Mouse (Mus musculus) frontal cortex, postnatal 14 days (tissue): ENCODE results near the gene Cdpf1.

Source experiments
- DNase-seq, 2 experiments: peaks; one replicate each; pipeline ENCODE4 v3.0.0; 2022; ENCODE audit warnings: low spot score in 2 of 2

Cdpf1 gene

GRCm38 (mm10) chr15:85765022-85765421, 46.5 kb downstream of the Cdpf1 start:
- DNase-seq: no peak

GRCm38 (mm10) chr15:85762761-85763160, 48.7 kb downstream of the Cdpf1 start:
- no peak for DNase-seq

GRCm38 (mm10) chr15:85757768-85758167, 53.7 kb downstream of the Cdpf1 start:
- DNase-seq: no peak
